Mouse (Mus musculus): Measurements from ENCODE around the gene Kcnma1.

DNA sequence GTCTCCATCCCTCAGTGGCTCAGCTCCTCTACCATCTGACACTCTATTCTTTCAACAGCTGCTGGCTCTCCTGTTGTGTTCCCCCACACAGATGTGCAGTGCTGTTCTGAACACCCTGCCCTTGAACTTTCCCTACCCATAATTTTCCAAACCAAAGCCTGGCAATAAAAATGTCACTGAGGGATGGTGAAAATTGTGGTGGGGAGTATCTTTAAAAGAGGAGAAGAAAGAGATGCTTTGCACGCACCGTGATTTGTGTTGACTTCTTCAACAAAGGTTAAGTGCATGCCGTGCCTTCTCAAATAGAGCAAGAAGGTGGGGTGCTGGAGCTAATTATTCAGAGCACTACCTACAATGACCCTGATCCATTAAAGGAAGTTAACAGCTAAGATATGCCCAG lies 371.1 kb downstream of the Kcnma1 start:
- TF ChIP-seq POLR2A (IDR thresholded peaks at IDR 0.05; ENCODE audit: low read depth, low read length) (no peak), CTCF (IDR thresholded peaks at IDR 0.05; ENCODE audit: extremely low read depth, insufficient read depth, insufficient read length, insufficient replicate concordance) (no peak)
